Mouse (Mus musculus): ENCODE data around the gene Galnt17.
A peak's percentile ranks its signal among the peaks of the same experiment; 100 is the strongest.

Galnt17 gene

DNA sequence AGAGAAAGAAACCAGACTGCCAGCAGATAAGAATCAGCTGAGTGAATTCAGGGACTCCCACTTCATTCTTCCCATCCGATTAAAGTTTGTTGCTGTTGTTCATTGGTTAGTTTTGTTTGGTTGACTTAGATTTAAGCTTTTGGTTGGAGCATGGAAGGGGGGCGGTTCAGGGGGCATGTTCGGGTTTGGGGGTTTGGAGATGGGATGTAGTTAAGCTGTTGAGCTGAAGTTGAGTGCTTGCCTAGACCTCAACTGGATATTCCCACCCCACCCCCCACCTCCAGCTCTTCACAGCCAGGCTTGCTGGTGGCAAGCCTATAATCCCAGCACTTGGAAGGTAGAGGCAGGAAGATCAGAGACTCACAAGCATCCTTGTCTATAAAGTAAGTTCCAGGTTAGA lies at the start of gene Galnt17:
Galnt17 (minus strand) TSS at position 101 of the 400 bp plus-strand sequence.
- DNase-seq (ENCODE audit: low spot score in 2 of 2): no peak

DNA sequence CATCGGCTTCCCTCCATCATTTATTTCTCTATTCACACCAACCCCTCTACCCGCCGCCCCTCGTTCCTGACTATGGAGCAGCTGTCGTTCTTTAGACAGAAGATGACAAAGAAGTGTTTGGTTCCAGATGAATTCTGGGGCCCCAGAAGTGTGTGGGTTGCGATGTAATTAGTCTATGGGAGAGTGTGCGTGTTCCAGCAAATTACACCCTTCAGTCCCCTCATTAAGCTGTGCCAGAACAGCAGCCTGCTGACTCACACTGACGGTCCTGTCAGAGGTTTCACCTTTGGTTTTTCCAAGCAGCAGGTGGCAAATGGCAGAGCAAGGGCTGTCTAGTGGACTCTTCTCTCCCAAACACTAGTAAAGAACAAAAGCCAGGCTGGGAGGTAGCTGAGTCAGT lies 26.2 kb upstream of the Galnt17 start:
- no peak for DNase-seq (ENCODE audit: low spot score in 2 of 2)

DNA sequence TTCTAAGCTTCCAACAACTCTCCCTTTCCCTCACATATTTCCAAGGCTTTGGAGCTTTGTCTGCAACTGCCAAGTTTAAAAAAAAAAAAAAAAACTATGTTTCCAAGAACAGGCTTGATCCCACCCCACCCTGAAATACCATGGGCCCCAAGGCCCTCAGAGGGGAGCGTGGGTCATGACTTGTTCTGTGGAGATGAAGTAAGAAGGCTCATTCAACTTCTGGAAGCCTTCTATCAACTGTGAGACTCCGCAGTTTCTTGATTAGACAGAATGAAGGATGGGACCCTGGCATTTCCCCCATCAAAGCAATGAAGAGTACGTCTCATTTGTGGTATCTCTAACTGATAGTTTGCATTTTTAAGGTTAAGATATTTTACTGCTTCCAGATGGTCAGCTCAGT lies 13.0 kb upstream of the Galnt17 start:
- no peak for DNase-seq (ENCODE audit: low spot score in 2 of 2)

DNA sequence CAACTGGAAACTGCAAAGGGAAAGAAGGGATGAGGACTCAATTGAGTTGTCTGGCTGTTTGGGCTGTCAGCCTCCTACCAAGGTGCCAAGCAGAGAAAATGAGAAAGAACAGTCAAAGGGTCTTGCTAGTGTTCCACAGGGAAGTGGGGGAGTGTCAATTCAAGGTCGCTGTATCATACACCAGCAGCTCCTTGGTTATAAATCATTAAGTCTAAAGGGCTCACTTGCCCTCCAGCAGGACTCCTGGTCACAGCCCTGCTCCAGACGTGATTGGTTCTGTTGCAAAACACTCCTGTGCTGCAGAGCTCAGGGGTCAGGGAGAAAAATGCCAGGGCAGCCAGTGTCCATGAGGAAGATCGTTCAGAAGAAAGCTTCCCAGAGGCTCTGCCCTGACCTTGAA lies 11.3 kb upstream of the Galnt17 start:
- DNase-seq (ENCODE audit: low spot score in 2 of 2): no peak

DNA sequence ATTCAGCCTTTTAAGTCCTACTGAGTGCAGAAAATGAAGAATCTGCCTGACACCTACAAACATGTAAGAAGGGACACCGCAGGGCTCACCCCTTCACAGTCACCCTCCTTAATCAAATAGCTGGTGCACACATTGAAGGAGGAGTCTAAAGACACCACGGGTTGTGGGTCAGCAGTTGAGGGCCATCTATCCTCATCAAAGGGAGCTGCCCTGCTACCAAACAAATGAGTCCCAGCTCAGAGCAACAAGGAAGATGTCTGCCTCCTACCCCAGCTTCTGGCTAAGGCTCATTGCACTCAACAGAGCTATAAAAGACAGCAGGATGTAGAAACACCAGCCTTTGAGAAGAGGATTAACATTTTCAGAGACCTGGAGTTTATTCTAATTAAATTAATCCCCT lies 10.8 kb upstream of the Galnt17 start:
- DNase-seq (ENCODE audit: low spot score in 2 of 2): no peak

DNA sequence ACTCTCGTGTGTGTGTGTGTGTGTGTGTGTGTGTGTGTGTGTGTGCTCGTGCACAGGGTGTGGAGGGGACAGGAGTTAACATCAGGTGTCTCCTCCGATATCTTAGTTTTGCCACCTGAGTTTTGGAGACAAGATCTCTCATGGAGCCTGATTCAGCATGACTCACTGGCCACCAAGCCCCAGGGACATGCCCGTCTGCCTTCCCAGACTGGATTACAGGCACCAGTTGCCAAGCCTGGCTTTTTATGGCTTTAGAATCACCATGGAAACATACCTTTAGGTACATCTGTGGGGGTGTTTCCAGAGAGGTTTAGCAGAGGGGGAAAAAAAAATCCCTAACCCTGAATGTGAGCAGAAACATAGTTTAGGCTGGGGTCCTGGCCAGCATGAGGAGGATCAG lies 6.7 kb upstream of the Galnt17 start:
- no peak for DNase-seq (ENCODE audit: low spot score in 2 of 2)

DNA sequence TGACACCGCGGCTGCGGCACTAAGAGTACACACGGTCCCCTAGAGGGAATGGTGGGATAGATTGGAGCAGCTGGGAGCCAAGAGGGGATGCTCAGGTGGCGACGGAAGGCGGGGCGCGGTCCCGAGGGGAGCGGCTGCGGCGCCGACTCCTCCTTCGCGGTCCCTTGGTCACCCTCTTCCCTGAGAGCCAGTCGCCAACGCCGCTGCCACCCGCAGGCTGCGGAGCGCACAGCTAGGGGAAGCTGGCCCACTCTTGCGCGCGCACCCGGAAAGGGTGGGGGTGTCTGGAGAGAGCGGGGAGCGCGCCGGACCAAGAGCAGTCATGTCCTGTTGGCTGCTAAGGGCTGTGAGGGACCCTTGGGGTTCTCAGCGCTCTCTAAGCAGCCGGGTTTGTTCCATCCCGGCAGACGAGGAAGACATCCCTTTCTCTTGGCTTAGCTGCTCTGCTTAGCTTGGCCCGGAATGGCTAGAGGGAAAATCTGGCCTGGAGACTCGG lies 593 bp downstream of the Galnt17 start:
- peak; percentile 67 to 81 for DNase-seq (ENCODE audit: low spot score in 2 of 2)

DNA sequence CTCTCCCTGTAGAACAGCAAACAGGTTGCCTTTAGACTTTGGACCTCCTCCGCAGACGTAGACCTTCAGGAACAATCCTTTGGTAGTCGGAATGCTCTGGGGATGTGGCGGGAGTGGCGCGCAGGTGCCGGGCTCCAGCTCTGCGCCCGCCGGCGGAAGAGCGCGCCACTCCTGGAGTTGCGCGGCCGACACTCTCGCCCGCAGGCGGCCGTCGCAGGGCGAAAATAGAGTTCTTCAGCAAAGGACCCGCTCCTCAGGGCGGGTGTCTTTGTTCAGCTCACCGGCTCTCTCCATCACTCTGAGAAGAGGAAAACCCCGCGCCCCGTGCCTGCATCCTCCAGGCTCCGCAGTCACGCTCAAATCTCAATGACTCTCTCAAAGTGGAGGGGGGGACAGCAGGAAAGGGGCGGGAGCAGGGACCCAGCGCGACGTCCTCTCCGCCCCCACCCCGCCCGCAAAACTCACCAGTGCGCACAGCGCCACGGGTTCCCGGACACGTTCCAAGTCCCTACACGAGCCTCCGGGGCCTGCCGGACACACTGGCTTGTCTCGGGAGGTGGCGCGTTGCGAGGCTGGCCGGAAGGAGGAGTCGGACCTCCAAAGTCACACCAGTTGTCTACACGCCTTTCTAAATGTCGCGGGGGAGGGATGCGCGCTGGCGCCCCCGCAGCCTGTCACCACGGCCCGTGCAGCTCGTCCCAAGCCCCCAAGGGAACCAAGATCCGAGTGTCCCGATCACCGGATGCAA lies 1.2 kb downstream of the Galnt17 start:
- DNase-seq (ENCODE audit: low spot score in 2 of 2): peak in 1 of 2 experiments; percentile 44

DNA sequence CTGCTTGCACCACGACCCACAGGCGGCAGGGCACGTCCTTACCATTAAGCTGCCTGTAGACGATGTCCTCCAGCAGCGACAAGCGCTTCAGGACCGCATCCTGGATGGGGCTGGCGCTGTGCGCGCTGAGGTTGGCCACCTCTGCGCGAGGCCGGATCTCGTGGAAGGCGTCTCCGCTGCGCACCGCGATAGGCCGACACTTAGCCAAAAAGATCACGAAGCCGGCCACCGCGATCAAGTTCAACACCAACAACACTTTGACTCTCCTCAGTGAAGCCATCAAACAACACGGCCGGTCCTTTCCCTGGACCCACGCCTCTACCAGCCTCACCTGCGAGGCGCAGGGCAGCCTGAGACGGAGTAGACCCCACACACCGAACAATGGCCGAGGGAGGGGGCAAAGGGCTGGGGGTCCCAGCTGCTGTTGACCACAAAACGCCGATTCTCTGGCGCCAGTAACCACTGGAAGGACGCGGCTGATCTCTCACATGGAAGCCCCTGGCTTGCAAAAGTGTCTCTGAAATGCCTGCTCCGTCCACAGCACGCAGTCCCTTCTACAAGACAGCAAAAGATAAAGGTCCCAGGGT lies 1.9 kb downstream of the Galnt17 start:
- peak in 1 of 2 experiments; percentile 21 for DNase-seq (ENCODE audit: low spot score in 2 of 2)

DNA sequence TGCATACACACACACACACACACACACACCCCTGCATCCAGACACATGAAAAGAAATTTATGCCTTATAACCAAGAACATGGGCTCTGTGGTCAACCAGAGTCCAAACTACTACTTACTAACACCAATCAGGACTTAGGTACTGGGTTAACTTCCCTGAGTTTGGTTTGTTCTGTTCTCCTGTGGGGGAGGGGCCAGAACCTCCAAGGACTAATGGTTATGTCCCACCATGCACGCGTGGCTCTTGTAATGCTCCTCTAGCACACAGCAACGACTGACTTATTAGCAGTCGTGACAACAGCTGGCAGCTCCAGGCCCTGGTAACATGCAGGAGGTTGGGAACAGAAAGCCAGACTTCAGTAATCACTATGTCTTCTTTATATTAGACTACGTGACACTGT lies 3.1 kb downstream of the Galnt17 start:
- no peak for DNase-seq (ENCODE audit: low spot score in 2 of 2)

DNA sequence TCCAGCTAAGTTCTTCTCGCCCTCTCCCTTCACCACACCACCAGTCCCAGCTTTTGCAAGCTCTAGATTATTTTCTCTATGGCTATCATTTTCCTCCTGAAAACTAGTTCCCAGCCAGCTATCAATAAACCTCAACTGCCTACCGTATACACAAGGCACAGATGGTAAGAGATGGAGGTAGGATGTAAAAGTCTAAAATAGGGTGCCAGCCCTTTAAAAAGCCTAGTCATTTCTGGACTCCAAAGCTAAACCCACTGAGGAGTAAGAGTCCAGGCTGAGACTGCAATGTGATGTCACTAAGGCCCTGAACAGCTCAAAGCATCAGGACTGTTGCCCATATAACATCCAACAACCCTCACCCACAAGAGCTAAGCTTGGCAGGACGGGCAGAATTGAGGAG lies 6.8 kb downstream of the Galnt17 start:
- DNase-seq (ENCODE audit: low spot score in 2 of 2): no peak

DNA sequence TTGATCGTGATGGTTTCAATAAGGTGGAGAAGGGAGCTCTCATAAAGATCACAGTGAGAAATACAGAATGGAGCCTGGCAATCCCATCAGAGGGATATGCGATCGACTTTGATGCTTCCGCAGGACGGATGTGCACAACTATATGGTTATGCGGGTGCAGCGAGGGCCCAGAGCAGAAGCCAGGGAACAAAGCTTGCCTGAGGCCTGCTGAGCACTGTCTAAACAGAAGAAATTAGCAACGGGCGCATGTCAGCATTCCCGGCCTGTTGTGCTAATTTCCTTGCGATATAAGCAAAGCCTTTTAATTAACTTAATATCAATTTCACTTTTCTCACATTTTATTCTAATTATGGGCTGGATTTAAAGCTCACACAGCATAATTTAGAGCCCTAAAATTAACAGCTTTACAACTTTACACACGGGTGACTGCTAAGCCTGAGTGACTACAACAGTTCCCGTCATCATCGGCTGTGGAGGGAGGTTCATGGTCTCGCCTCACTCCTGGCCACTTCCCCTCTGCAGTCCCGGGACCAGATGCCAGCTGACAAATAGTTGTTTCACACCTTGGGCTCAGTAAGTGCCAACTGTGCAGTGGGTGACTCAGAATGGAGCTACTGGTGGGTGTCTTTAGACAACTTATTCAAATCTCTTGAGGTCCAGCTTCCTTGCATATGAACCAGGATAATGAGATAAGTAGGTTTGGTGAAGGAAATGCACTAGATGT lies 14.4 kb downstream of the Galnt17 start:
- DNase-seq (ENCODE audit: low spot score in 2 of 2): no peak

DNA sequence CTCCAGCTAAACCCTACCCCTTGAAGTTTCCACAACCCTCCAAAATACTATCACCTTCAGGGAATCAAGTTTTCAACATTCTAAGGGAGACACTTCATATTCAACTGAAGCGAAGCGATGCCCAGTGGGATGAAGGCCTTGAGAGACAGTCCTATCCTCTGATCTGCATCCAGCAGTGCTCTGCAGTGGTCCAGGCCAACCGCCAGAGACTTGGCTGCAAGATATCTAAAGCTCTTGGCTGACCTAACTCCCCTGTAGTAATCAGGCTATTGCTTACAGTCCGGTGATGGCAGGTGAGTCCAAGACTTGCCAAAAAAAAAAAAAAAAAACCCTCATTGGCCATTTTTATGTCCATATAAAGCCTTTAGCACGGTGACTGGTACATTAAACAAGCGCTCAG lies 21.2 kb downstream of the Galnt17 start:
- no peak for DNase-seq (ENCODE audit: low spot score in 2 of 2)

DNA sequence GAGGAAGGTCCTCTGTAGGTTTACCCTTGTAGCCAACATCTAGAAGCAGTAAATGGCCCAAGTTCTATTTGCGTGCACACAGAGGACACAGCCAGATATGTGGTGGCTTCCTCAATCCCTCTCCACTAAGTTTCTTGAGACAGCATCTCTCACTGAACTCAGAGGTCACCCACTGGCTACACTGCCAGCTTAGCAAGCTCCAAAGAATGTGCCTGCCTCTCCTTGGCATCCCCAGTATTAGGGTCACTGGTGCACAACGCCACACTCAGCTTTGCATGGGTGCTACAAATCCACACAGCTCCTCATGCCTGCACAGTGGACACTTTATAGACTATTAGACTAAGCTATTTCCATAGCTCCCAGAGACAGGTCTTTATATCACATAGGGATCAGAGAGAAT lies 21.6 kb downstream of the Galnt17 start:
- no peak for DNase-seq (ENCODE audit: low spot score in 2 of 2)

DNA sequence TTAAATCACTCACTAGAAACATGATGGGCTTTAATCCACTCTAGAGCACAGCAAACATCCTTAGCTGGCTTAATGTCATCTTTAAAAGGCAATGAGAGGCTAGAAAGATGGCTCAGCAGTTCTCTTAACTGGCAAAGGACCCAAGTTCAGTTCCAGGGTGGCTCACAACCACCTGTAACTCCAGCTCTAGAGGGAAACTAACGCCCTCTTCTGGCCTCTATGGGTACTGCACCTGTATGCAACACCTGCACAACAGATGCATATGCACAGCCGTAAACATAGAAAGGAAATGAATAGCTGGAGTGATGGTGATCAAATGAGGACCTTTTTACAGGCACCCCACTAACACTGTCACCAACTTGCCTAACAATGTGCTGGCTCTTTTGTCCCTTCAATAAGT lies 27.9 kb downstream of the Galnt17 start:
- DNase-seq (ENCODE audit: low spot score in 2 of 2): no peak

DNA sequence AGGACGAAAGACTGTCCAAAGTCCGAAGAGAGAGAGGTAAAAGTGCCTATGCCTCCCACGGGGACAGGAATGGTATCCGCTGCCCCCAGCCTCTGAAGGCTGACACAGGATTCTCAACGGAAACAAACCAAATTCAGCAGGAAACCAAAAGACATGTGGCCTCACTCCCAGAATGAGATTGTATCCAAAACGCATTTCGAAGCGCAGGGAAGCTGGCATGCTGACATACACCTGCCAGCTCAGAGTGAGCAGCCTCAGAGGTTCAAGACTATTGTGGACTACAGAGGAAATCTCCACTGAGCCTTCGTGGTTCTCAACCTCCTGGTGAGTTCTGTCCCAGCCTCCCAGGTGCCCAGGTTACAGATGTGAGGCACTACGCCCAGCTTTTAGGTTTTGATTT lies 29.0 kb downstream of the Galnt17 start:
- no peak for DNase-seq (ENCODE audit: low spot score in 2 of 2)

DNA sequence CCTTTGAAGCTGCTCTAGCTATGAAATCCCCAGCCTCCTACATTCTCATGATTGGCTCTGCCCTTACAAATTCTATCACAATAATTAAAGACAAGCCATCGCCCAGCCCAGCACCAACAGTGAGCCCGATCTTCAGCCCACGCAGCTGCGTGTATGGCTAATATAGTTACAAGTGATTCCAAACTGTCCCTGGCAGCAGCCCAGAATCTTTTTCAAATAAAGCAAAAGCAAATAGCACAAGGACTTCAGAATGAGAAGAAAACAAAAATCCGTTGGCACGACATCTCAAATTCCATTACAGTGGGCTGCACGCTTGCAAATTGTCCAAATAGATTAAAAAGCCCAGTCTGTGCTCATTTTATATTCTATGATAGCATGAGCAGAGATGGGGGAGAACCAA lies 31.1 kb downstream of the Galnt17 start:
- DNase-seq (ENCODE audit: low spot score in 2 of 2): no peak

DNA sequence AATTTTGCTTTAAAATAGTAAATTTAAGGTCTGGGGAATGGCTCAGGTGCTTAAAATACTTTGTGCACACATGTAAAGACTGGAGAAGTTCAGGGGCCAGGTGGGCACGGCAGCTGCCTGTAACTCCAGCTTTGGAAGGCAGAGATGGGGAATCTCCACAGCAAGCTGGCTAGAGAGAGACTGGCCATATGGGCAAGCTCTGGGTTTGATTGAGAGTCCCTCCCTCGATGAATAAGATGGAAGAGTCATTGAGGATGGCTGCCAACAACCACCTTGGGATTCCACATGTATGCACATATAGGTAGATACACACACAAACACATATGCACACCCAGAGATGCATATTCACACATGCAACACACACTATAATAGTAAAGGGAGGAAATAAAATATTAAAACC lies 42.0 kb downstream of the Galnt17 start:
- no peak for DNase-seq (ENCODE audit: low spot score in 2 of 2)

DNA sequence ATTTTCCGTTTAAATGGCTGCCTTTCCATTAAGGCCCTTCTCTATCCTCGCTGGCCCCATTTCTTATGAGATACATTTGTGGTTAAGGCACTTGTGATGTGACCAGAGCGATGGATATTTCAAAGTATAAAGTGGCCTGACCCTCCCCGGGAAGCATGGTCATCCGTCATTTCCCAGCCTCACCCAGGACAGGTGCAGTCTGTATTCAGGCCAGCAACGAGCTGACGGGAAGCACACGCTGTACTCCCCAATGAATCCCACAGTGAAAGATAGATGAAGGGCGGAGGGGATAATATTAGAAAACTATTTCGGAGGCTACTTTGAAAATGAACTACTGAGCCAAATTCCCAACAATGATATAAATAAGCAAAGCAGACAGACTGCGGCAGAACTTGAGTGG lies 44.2 kb downstream of the Galnt17 start:
- no peak for DNase-seq (ENCODE audit: low spot score in 2 of 2)

DNA sequence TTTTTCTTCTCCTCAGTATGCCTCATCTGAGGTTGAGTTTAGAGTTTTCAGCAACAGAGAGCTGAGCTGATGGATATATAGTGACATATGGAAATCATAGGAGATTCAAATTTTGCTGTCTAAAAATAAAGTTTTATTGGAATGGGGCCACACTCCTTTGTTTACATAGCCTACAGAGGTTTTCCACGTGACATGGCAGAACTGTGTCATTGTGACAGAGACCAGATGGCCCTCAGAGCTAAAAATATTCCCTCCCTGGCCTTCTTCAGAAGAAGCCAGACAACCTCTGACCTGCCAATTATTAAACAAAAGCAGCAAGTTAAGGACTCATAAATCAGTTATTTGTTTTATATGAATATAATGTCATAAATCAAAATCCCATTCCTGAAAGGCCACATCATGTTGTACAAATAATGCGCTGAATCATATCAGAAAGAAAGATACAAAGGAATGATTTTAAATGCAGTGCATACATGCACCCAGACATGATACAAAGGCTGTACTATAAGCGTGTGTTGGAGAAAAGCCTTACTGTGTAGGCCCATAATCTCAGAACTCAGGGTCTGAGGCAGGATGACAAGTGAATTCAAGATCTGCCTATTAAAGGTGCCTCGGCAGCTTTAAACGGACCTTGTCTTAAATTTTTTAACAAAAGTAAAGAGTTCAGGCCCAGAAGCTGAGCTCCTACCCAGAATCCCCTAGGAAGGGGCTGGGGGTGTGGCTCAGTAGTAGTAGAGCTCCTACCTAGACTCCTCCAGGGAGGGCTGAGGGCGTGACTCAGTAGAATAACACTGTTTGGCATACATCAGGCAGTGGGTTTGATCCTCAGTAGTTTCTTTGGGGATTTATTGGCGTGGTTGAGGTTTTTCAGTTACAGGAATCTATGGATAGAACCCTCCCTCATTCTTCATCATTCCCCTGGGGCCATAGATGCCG lies 57.3 kb downstream of the Galnt17 start:
- no peak for DNase-seq (ENCODE audit: low spot score in 2 of 2)

DNA sequence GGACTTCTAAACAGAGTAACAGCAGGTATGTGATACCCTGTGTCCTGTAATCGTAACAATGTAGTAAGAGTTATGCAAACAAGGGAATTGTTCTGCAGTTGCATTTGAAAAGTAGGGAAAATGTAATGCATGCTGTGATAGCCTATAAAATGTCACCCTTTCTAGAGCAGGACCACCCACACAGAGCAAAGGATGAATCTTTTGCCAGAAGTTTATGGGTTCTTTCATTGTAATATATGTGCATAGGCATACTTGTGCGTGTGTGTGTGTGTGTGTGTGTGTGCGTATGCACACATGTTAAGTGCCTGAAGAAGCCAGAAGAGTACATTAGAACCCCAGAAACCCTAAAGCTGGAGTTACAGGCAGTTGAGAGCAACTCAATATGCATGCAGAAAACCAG lies 59.9 kb downstream of the Galnt17 start:
- DNase-seq (ENCODE audit: low spot score in 2 of 2): no peak

DNA sequence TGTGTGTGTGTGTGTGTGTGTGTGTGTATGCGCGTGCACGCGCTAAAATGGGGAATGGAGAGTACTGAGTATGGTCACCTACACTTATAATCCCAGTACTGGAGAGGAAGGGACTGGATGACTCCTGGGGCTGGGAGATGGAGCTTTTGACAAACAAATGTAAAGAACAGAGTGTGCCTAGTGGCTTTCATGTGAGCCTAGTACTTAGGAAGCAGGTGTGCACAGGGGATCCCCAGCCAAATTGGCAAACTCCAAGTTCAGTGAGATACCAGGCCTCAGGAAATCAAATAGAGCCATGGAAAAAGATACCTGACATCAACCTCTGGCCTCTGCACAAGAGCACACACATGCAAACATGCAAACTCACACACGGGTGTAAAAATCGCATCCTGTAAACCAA lies 61.7 kb downstream of the Galnt17 start:
- no peak for DNase-seq (ENCODE audit: low spot score in 2 of 2)
